Mouse (Mus musculus): ENCODE results near the gene Trappc5. TPM values are rescaled to one million over a fixed set of nuclear protein-coding genes. Genes with fewer than 3 reads are reported as not detected.

Trappc5 gene
- total and polyA plus RNA-seq, 2 experiments = 15.3 to 22.5 TPM

GRCm38 (mm10) chr8:3679236-3679635 is 3.1 kb downstream of the Trappc5 start:
- Histone ChIP-seq H3K79me2 (ENCODE audit: control insufficient read depth, insufficient read depth, low read length) (peaks cover 5% of the 10 kb centered on the region; the same call in 1 of the 2 replicates), H3K4me3 (ENCODE audit: insufficient read depth, low read depth, low read length) (no peak overlapping the region), H3K27ac (replicated peaks; ENCODE audit: insufficient read depth, low read depth, low read length) (no peak overlapping the region), H3K27me3 (ENCODE audit: control insufficient read depth, insufficient read depth, low read length) (no peaks in the 10 kb centered on the region), H3K4me1 (ENCODE audit: control insufficient read depth, insufficient read depth, low read length) (no peaks in the 10 kb centered on the region), H3K36me3 (ENCODE audit: control insufficient read depth, insufficient read depth, low read length) (peaks cover 3% of the 10 kb centered on the region; the same call in 1 of the 2 replicates), H3K9ac (ENCODE audit: low read depth, low read length) (no peak overlapping the region)
- TF ChIP-seq POLR2A (IDR thresholded peaks at IDR 0.05; ENCODE audit: extremely low read depth, insufficient read depth, low read length) (no peak), CTCF (IDR thresholded peaks at IDR 0.05; ENCODE audit: low read depth, low read length) (no peak)
- no peak for DNase-seq (ENCODE audit: extremely low read depth, low read depth, low spot score)
- 97% methylated on average over 23 of the region's 23 CpGs for WGBS

GRCm38 (mm10) chr8:3679656-3680055 is 3.6 kb downstream of the Trappc5 start:
- no peak for DNase-seq (ENCODE audit: extremely low read depth, low read depth, low spot score)
- Histone ChIP-seq H3K36me3 (ENCODE audit: control insufficient read depth, insufficient read depth, low read length) (peaks cover 3% of the 10 kb centered on the region; the same call in 1 of the 2 replicates), H3K4me1 (ENCODE audit: control insufficient read depth, insufficient read depth, low read length) (no peaks in the 10 kb centered on the region), H3K9ac (ENCODE audit: low read depth, low read length) (no peak overlapping the region), H3K4me3 (ENCODE audit: insufficient read depth, low read depth, low read length) (no peak overlapping the region), H3K27ac (replicated peaks; ENCODE audit: insufficient read depth, low read depth, low read length) (no peak overlapping the region), H3K79me2 (ENCODE audit: control insufficient read depth, insufficient read depth, low read length) (peaks cover 5% of the 10 kb centered on the region; the same call in 1 of the 2 replicates), H3K27me3 (ENCODE audit: control insufficient read depth, insufficient read depth, low read length) (no peaks in the 10 kb centered on the region)
- no peak for TF ChIP-seq POLR2A (IDR thresholded peaks at IDR 0.05; ENCODE audit: extremely low read depth, insufficient read depth, low read length)
- 88% methylated on average over 5 of the region's 5 CpGs for WGBS

GRCm38 (mm10) chr8:3682435-3682834 is 6.3 kb downstream of the Trappc5 start:
- 93% methylated on average over 5 of the region's 5 CpGs for WGBS
- no peaks in the 10 kb centered on the region for H3K4me1 ChIP-seq (ENCODE audit: control insufficient read depth, insufficient read depth, low read length)
- TF ChIP-seq POLR2A (IDR thresholded peaks at IDR 0.05; ENCODE audit: extremely low read depth, insufficient read depth, low read length) (no peak), CTCF (IDR thresholded peaks at IDR 0.05; ENCODE audit: low read depth, low read length) (no peak)
- peaks cover 3% of the 10 kb centered on the region; the same call in 1 of the 2 replicates for H3K36me3 ChIP-seq (ENCODE audit: control insufficient read depth, insufficient read depth, low read length)
- DNase-seq (ENCODE audit: extremely low read depth, low read depth, low spot score) = no peak
- H3K79me2 ChIP-seq (ENCODE audit: control insufficient read depth, insufficient read depth, low read length) = peaks cover 5% of the 10 kb centered on the region; the same call in 1 of the 2 replicates
- no peaks in the 10 kb centered on the region for H3K27me3 ChIP-seq (ENCODE audit: control insufficient read depth, insufficient read depth, low read length)
- no peak overlapping the region for H3K9ac ChIP-seq (ENCODE audit: low read depth, low read length)
- no peak overlapping the region for H3K4me3 ChIP-seq (ENCODE audit: insufficient read depth, low read depth, low read length)
- H3K27ac ChIP-seq (replicated peaks; ENCODE audit: insufficient read depth, low read depth, low read length) = no peak overlapping the region

GRCm38 (mm10) chr8:3683408-3684176 is 7.5 kb downstream of the Trappc5 start:
- Histone ChIP-seq H3K9ac (ENCODE audit: low read depth, low read length) (no peak overlapping the region), H3K36me3 (ENCODE audit: control insufficient read depth, insufficient read depth, low read length) (peaks cover 3% of the 10 kb centered on the region; the same call in 1 of the 2 replicates), H3K27me3 (ENCODE audit: control insufficient read depth, insufficient read depth, low read length) (no peaks in the 10 kb centered on the region), H3K4me3 (ENCODE audit: insufficient read depth, low read depth, low read length) (no peak overlapping the region), H3K27ac (replicated peaks; ENCODE audit: insufficient read depth, low read depth, low read length) (no peak overlapping the region), H3K79me2 (ENCODE audit: control insufficient read depth, insufficient read depth, low read length) (peaks cover 5% of the 10 kb centered on the region; the same call in 1 of the 2 replicates), H3K4me1 (ENCODE audit: control insufficient read depth, insufficient read depth, low read length) (no peaks in the 10 kb centered on the region)
- 62% methylated on average over 6 of the region's 6 CpGs for WGBS
- TF ChIP-seq POLR2A (IDR thresholded peaks at IDR 0.05; ENCODE audit: extremely low read depth, insufficient read depth, low read length) (no peak), CTCF (IDR thresholded peaks at IDR 0.05; ENCODE audit: low read depth, low read length) (no peak)
- DNase-seq (ENCODE audit: extremely low read depth, low read depth, low spot score) = no peak

GRCm38 (mm10) chr8:3684530-3684929 is 8.4 kb downstream of the Trappc5 start:
- Histone ChIP-seq H3K9ac (ENCODE audit: low read depth, low read length) (no peak overlapping the region), H3K4me1 (ENCODE audit: control insufficient read depth, insufficient read depth, low read length) (no peaks in the 10 kb centered on the region), H3K27me3 (ENCODE audit: control insufficient read depth, insufficient read depth, low read length) (no peaks in the 10 kb centered on the region), H3K36me3 (ENCODE audit: control insufficient read depth, insufficient read depth, low read length) (peaks cover 3% of the 10 kb centered on the region; the same call in 1 of the 2 replicates), H3K27ac (replicated peaks; ENCODE audit: insufficient read depth, low read depth, low read length) (no peak overlapping the region), H3K4me3 (ENCODE audit: insufficient read depth, low read depth, low read length) (no peak overlapping the region), H3K79me2 (ENCODE audit: control insufficient read depth, insufficient read depth, low read length) (no peaks in the 10 kb centered on the region)
- TF ChIP-seq CTCF (IDR thresholded peaks at IDR 0.05; ENCODE audit: low read depth, low read length) (no peak), POLR2A (IDR thresholded peaks at IDR 0.05; ENCODE audit: extremely low read depth, insufficient read depth, low read length) (no peak)
- no peak for DNase-seq (ENCODE audit: extremely low read depth, low read depth, low spot score)

- no peak overlapping the region for H3K27ac ChIP-seq (replicated peaks; ENCODE audit: insufficient read depth, low read depth, low read length)
- 55% methylated on average over 5 of the region's 5 CpGs for WGBS
- no peaks in the 10 kb centered on the region for H3K36me3 ChIP-seq (ENCODE audit: control insufficient read depth, insufficient read depth, low read length)
- no peaks in the 10 kb centered on the region for H3K4me1 ChIP-seq (ENCODE audit: control insufficient read depth, insufficient read depth, low read length)
- no peak overlapping the region for H3K4me3 ChIP-seq (ENCODE audit: insufficient read depth, low read depth, low read length)
- TF ChIP-seq POLR2A (IDR thresholded peaks at IDR 0.05; ENCODE audit: extremely low read depth, insufficient read depth, low read length) = no peak
- no peaks in the 10 kb centered on the region for H3K79me2 ChIP-seq (ENCODE audit: control insufficient read depth, insufficient read depth, low read length)
- no peak overlapping the region for H3K9ac ChIP-seq (ENCODE audit: low read depth, low read length)
- DNase-seq (ENCODE audit: extremely low read depth, low read depth, low spot score) = no peak
- H3K27me3 ChIP-seq (ENCODE audit: control insufficient read depth, insufficient read depth, low read length) = no peaks in the 10 kb centered on the region
These were observed 9.3 kb downstream of the Trappc5 start for GRCm38 (mm10) chr8:3685422-3685821.
